Mouse (Mus musculus): Measurements from ENCODE around the gene Usp33.

Gene Usp33

GRCm38 (mm10) chr3:152342961-152343517 is 3.2 kb upstream of the Usp33 start:
- no peak for DNase-seq (ENCODE audit: low spot score)

GRCm38 (mm10) chr3:152346633-152347141 is 409 bp downstream of the Usp33 start:
- peak; percentile 45 for DNase-seq (ENCODE audit: low spot score)

- DNase-seq (ENCODE audit: low spot score) = no peak
These were observed 949 bp downstream of the Usp33 start for GRCm38 (mm10) chr3:152347227-152347626.

- no peak for DNase-seq (ENCODE audit: low spot score)
These were observed 1.9 kb downstream of the Usp33 start for GRCm38 (mm10) chr3:152348011-152348830.

- DNase-seq (ENCODE audit: low spot score) = no peak
These were observed 4.2 kb downstream of the Usp33 start for GRCm38 (mm10) chr3:152350431-152350830.

- no peak for DNase-seq (ENCODE audit: low spot score)
These were observed 4.7 kb downstream of the Usp33 start for GRCm38 (mm10) chr3:152350966-152351365.

GRCm38 (mm10) chr3:152352289-152352688 is 6.0 kb downstream of the Usp33 start:
- no peak for DNase-seq (ENCODE audit: low spot score)

GRCm38 (mm10) chr3:152353434-152354177 is 7.3 kb downstream of the Usp33 start:
- no peak for DNase-seq (ENCODE audit: low spot score)

GRCm38 (mm10) chr3:152355361-152355760 is 9.1 kb downstream of the Usp33 start:
- no peak for DNase-seq (ENCODE audit: low spot score)

GRCm38 (mm10) chr3:152356751-152357150 is 10.5 kb downstream of the Usp33 start:
- peak; percentile 12 for DNase-seq (ENCODE audit: low spot score)

GRCm38 (mm10) chr3:152359151-152359550 is 12.9 kb downstream of the Usp33 start:
- no peak for DNase-seq (ENCODE audit: low spot score)

- DNase-seq (ENCODE audit: low spot score) = no peak
These were observed 17.9 kb downstream of the Usp33 start for GRCm38 (mm10) chr3:152364181-152364580.

GRCm38 (mm10) chr3:152376063-152376462 is 29.8 kb downstream of the Usp33 start:
- DNase-seq (ENCODE audit: low spot score) = no peak

- DNase-seq (ENCODE audit: low spot score) = no peak
These were observed 37.8 kb downstream of the Usp33 start for GRCm38 (mm10) chr3:152384106-152384505.

GRCm38 (mm10) chr3:152395350-152396277 is 49.3 kb downstream of the Usp33 start, which contains the start of gene Zzz3:
Gene Zzz3, plus strand, starts transcription at chr3:152395473.
- DNase-seq (ENCODE audit: low spot score) = peak; percentile 92

GRCm38 (mm10) chr3:152396278-152396987 is 50.2 kb downstream of the Usp33 start:
- peak; percentile 96 for DNase-seq (ENCODE audit: low spot score)

- no peak for DNase-seq (ENCODE audit: low spot score)
These were observed 50.7 kb downstream of the Usp33 start for GRCm38 (mm10) chr3:152396988-152397314.

- DNase-seq (ENCODE audit: low spot score) = no peak
These were observed 51.2 kb downstream of the Usp33 start for GRCm38 (mm10) chr3:152397335-152397940.

- no peak for DNase-seq (ENCODE audit: low spot score)
These were observed 54.2 kb downstream of the Usp33 start for GRCm38 (mm10) chr3:152400441-152400840.

GRCm38 (mm10) chr3:152400875-152401274 is 54.6 kb downstream of the Usp33 start:
- no peak for DNase-seq (ENCODE audit: low spot score)

Measured in MN1 (cell line).